Mouse (Mus musculus): Measurements from ENCODE around the gene Trdn. TPM values are rescaled to one million over a fixed set of nuclear protein-coding genes. Genes with fewer than 3 reads are reported as not detected.

Trdn gene
- 0.25 TPM in 1 of 2 replicates, not detected in the other for polyA plus RNA-seq (2016; fragmentation: Nextera tagmentation; extraction: Ambion mirVana)

GRCm38 (mm10) chr10:33080254-33080653 lies at the start of gene Trdn:
Gene Trdn, plus strand, starts transcription at chr10:33080554.
- no peak within 1 kb of the TSS for H3K4me3 ChIP-seq
- H3K9ac ChIP-seq = no peak within 1 kb of the TSS
- no peaks in the 10 kb centered on the region for H3K4me1 ChIP-seq
- no peaks in the 10 kb centered on the region for H3K9me3 ChIP-seq (replicated peaks)
- H3K36me3 ChIP-seq = no peaks in the 10 kb centered on the region
- 45% methylated on average over 1 of the region's 1 CpGs for WGBS (ENCODE audit: insufficient replicate concordance)
- ATAC-seq = no peak
- H3K27me3 ChIP-seq (replicated peaks) = no peaks in the 10 kb centered on the region
- H3K4me2 ChIP-seq = no peak within 1 kb of the TSS
- no peak within 1 kb of the TSS for H3K27ac ChIP-seq

GRCm38 (mm10) chr10:33060771-33061170 lies 19.6 kb upstream of the Trdn start:
- no peaks in the 10 kb centered on the region for H3K4me1 ChIP-seq
- no peaks in the 10 kb centered on the region for H3K9me3 ChIP-seq (replicated peaks)
- no peak overlapping the region for H3K4me3 ChIP-seq
- no peaks in the 10 kb centered on the region for H3K36me3 ChIP-seq
- no peak overlapping the region for H3K4me2 ChIP-seq
- H3K27ac ChIP-seq = no peak overlapping the region
- no peak overlapping the region for H3K9ac ChIP-seq
- H3K27me3 ChIP-seq (replicated peaks) = no peaks in the 10 kb centered on the region
- 55% methylated on average over 1 of the region's 1 CpGs for WGBS (ENCODE audit: insufficient replicate concordance)
- ATAC-seq = no peak

DNA sequence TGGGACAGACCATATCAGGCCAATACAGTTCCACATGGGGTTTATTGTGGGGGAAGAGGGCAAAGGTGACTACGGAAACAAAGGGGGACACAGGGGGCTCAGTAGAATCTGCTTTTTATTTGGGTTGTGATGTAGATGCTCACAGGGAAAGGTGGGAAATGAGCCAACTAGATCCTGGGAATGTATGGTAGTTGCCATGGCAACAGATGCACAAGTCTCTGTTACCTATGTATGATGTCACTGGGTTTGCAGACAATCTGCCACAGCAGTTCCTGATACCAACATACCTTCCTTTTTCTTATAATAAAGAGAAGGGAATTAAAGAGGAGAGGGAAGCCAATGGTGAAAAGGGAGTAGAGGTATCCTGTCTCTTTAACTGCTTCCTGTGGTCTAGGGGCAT lies 14.8 kb upstream of the Trdn start:
- Histone ChIP-seq H3K4me2 (no peak overlapping the region), H3K4me3 (no peak overlapping the region), H3K9me3 (replicated peaks) (no peaks in the 10 kb centered on the region), H3K27me3 (replicated peaks) (no peaks in the 10 kb centered on the region), H3K9ac (no peak overlapping the region), H3K36me3 (no peaks in the 10 kb centered on the region), H3K4me1 (no peaks in the 10 kb centered on the region), H3K27ac (no peak overlapping the region)
- 71% methylated on average over 1 of the region's 1 CpGs for WGBS (ENCODE audit: insufficient replicate concordance)
- no peak for ATAC-seq

- 60% methylated on average over 3 of the region's 3 CpGs for WGBS (ENCODE audit: insufficient replicate concordance)
- no peak for ATAC-seq
- Histone ChIP-seq H3K27ac (no peak overlapping the region), H3K9ac (no peak overlapping the region), H3K9me3 (replicated peaks) (no peaks in the 10 kb centered on the region), H3K36me3 (no peaks in the 10 kb centered on the region), H3K4me1 (no peaks in the 10 kb centered on the region), H3K27me3 (replicated peaks) (no peaks in the 10 kb centered on the region), H3K4me3 (no peak overlapping the region), H3K4me2 (no peak overlapping the region)
Observed at GRCm38 (mm10) chr10:33073126-33073525, 7.2 kb upstream of the Trdn start.

- Histone ChIP-seq H3K4me1 (no peaks in the 10 kb centered on the region), H3K27me3 (replicated peaks) (no peaks in the 10 kb centered on the region), H3K4me3 (no peak overlapping the region), H3K4me2 (no peak overlapping the region), H3K9me3 (replicated peaks) (no peaks in the 10 kb centered on the region), H3K9ac (no peak overlapping the region), H3K36me3 (no peaks in the 10 kb centered on the region), H3K27ac (no peak overlapping the region)
- 51% methylated on average over 2 of the region's 2 CpGs for WGBS (ENCODE audit: insufficient replicate concordance)
- no peak for ATAC-seq
Observed at GRCm38 (mm10) chr10:33082151-33082844, 1.9 kb downstream of the Trdn start.

DNA sequence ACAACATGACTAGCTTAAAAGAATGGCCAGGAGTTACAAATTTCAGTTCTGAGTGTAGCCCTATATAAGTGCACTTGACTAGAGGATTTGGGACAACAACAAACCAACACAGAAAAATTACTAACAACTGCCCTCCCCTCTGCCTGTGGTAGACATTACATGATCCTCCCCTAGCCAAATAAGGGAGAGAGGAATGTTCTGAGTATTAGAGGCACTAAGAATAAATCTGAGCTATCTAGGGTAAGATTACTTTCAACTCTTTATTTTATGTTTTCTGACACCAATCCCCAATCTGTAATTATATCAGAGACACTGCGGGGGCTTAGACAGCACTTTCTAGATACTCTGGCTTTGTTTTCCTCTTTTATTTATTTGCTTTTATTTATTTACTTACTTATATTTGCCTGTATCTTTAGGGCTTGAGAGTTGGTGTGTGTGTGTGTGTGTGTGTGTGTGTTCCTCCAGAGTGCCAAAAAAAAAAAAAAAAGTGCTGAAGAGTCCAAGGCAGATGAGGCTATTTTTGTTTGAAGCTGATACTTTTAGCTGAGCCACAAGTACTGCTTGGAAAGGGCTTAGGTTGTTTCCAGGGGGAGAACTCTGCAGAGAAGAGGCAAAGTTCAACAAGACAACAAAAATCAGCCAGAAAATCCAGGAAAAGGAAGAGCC lies 2.7 kb downstream of the Trdn start:
- no peaks in the 10 kb centered on the region for H3K9me3 ChIP-seq (replicated peaks)
- ATAC-seq = no peak
- no peak overlapping the region for H3K4me3 ChIP-seq
- H3K27ac ChIP-seq = no peak overlapping the region
- no peaks in the 10 kb centered on the region for H3K36me3 ChIP-seq
- no peak overlapping the region for H3K4me2 ChIP-seq
- H3K9ac ChIP-seq = no peak overlapping the region
- no peaks in the 10 kb centered on the region for H3K4me1 ChIP-seq
- 65% methylated on average over 1 of the region's 1 CpGs for WGBS (ENCODE audit: insufficient replicate concordance)
- no peaks in the 10 kb centered on the region for H3K27me3 ChIP-seq (replicated peaks)

GRCm38 (mm10) chr10:33083627-33084158 lies 3.3 kb downstream of the Trdn start:
- Histone ChIP-seq H3K27ac (no peak overlapping the region), H3K27me3 (replicated peaks) (no peaks in the 10 kb centered on the region), H3K36me3 (no peaks in the 10 kb centered on the region), H3K9ac (no peak overlapping the region), H3K4me1 (no peaks in the 10 kb centered on the region), H3K4me2 (no peak overlapping the region), H3K4me3 (no peak overlapping the region), H3K9me3 (replicated peaks) (no peaks in the 10 kb centered on the region)
- ATAC-seq = no peak
- 56% methylated on average over 5 of the region's 5 CpGs for WGBS (ENCODE audit: insufficient replicate concordance)

- no peak overlapping the region for H3K4me3 ChIP-seq
- no peak overlapping the region for H3K4me2 ChIP-seq
- no peaks in the 10 kb centered on the region for H3K36me3 ChIP-seq
- H3K9me3 ChIP-seq (replicated peaks) = no peaks in the 10 kb centered on the region
- no peak for ATAC-seq
- no peaks in the 10 kb centered on the region for H3K4me1 ChIP-seq
- no peak overlapping the region for H3K27ac ChIP-seq
- H3K27me3 ChIP-seq (replicated peaks) = no peaks in the 10 kb centered on the region
- H3K9ac ChIP-seq = no peak overlapping the region
Observed at GRCm38 (mm10) chr10:33088403-33088802, 8.0 kb downstream of the Trdn start.

- no peaks in the 10 kb centered on the region for H3K36me3 ChIP-seq
- no peak overlapping the region for H3K4me2 ChIP-seq
- no peak overlapping the region for H3K4me3 ChIP-seq
- no peaks in the 10 kb centered on the region for H3K9me3 ChIP-seq (replicated peaks)
- H3K27me3 ChIP-seq (replicated peaks) = no peaks in the 10 kb centered on the region
- H3K4me1 ChIP-seq = no peaks in the 10 kb centered on the region
- no peak overlapping the region for H3K27ac ChIP-seq
- WGBS (ENCODE audit: insufficient replicate concordance) = 48% methylated on average over 1 of the region's 1 CpGs
- no peak overlapping the region for H3K9ac ChIP-seq
- ATAC-seq = no peak
Observed at GRCm38 (mm10) chr10:33092400-33092799, 12.0 kb downstream of the Trdn start.

- no peaks in the 10 kb centered on the region for H3K4me1 ChIP-seq
- H3K4me2 ChIP-seq = no peak overlapping the region
- no peak for ATAC-seq
- no peak overlapping the region for H3K27ac ChIP-seq
- no peaks in the 10 kb centered on the region for H3K9me3 ChIP-seq (replicated peaks)
- H3K36me3 ChIP-seq = no peaks in the 10 kb centered on the region
- no peaks in the 10 kb centered on the region for H3K27me3 ChIP-seq (replicated peaks)
- no peak overlapping the region for H3K4me3 ChIP-seq
- no peak overlapping the region for H3K9ac ChIP-seq
Observed at GRCm38 (mm10) chr10:33107942-33108341, 27.6 kb downstream of the Trdn start.

DNA sequence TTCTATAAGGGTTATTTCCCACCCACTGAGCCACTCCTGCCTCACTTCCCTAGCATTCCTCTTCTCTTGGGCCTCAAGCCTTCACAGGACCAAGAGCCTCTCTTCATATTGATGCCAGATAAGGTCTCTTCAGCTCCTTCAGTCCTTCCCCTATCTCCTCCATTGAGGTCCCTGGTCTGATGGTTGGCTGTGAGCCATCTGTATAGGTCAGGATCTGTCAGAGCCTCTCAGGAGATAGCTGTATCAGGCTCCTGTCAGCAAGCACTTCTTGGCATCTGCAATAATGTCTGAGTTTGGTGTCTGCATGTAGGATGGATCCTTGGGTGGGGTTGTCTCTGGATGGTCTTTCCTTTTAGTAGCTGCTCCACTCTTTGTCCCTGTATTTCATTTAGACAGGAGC lies 42.7 kb downstream of the Trdn start:
- ATAC-seq = no peak
- Histone ChIP-seq H3K36me3 (no peaks in the 10 kb centered on the region), H3K4me2 (no peak overlapping the region), H3K9ac (no peak overlapping the region), H3K4me1 (no peaks in the 10 kb centered on the region), H3K27ac (no peak overlapping the region), H3K4me3 (no peak overlapping the region), H3K27me3 (replicated peaks) (no peaks in the 10 kb centered on the region), H3K9me3 (replicated peaks) (no peaks in the 10 kb centered on the region)

DNA sequence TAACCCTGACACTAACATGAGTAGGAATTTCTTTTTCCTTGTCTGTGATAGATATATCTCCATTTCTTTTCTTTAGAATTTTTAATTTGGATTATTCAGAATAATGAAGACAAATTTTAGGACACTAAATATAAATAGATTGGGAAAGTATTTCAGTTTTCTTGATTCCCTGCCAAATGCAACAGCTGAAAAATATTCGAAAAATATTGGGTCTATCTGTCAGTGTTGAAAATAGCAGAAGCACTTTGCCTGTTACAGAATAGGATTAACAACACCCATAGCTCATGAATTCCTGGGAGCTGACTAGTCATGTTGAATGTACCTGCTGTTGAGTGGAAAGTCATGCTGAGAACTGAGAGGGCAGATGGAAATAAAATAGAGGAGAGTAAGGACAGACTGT lies 64.6 kb downstream of the Trdn start:
- 49% methylated on average over 1 of the region's 1 CpGs for WGBS (ENCODE audit: insufficient replicate concordance)
- Histone ChIP-seq H3K9ac (no peak overlapping the region), H3K4me2 (no peak overlapping the region), H3K36me3 (no peaks in the 10 kb centered on the region), H3K4me1 (no peaks in the 10 kb centered on the region), H3K27me3 (replicated peaks) (no peaks in the 10 kb centered on the region), H3K4me3 (no peak overlapping the region), H3K27ac (no peak overlapping the region), H3K9me3 (replicated peaks) (no peaks in the 10 kb centered on the region)
- no peak for ATAC-seq

Measured in liver, embryonic 12.5 days (tissue).